Mouse (Mus musculus) stomach, embryonic 14.5 days (tissue): Measurements from ENCODE around the gene Mrm3. TPM values are rescaled to one million over a fixed set of nuclear protein-coding genes. Genes with fewer than 3 reads are reported as not detected.

Experiments used
- ATAC-seq: fragments of 200-750 bp; cut with Nextera tagmentation; 2 replicates; pipeline ENCODE4 v1.8.0; 2017; ENCODE audit warnings: low read depth, moderate TSS enrichment; ENCODE audit not compliant: insufficient number of reproducible peaks, insufficient read depth, low FRiP score
- H3K27ac ChIP-seq: fragments of 300-500 bp; sonication (generic); 2 replicates; pipeline ENCODE4 v1.5.1; 2014; ENCODE audit warnings: mild to moderate bottlenecking, low read length, moderate library complexity, mixed read lengths
- H3K27me3 ChIP-seq: fragments of 300-500 bp; sonication (generic); 2 replicates; pipeline ENCODE4 v1.6.1; 2014; ENCODE audit warnings: low read length, control low read depth, mixed read lengths; ENCODE audit not compliant: control insufficient read depth, insufficient read depth
- H3K36me3 ChIP-seq: fragments of 300-500 bp; sonication (generic); 2 replicates; pipeline ENCODE4 v1.6.1; 2014; ENCODE audit warnings: mild to moderate bottlenecking, control low read depth, low read length, moderate library complexity, mixed read lengths; ENCODE audit not compliant: control insufficient read depth, insufficient read depth
- H3K4me1 ChIP-seq: fragments of 300-500 bp; sonication (generic); 2 replicates; pipeline ENCODE4 v1.6.1; 2014; ENCODE audit warnings: low read length, control low read depth, mixed read lengths; ENCODE audit not compliant: control insufficient read depth, insufficient read depth
- H3K4me2 ChIP-seq: fragments of 300-500 bp; sonication (generic); replicated peaks from 2 replicates; pipeline ENCODE4 v1.6.1; 2014; ENCODE audit warnings: low read depth, low read length, control low read depth
- H3K4me3 ChIP-seq: fragments of 300-500 bp; sonication (generic); 2 replicates; pipeline ENCODE4 v1.5.1; 2014; ENCODE audit warnings: low read depth, low read length, control low read depth
- H3K9ac ChIP-seq: fragments of 300-500 bp; sonication (generic); replicated peaks from 2 replicates; pipeline ENCODE4 v1.6.1; 2014; ENCODE audit warnings: low read depth, mild to moderate bottlenecking, control low read depth, low read length, moderate library complexity, mixed read lengths
- H3K9me3 ChIP-seq: fragments of 300-500 bp; sonication (generic); 2 replicates; pipeline ENCODE4 v1.6.1; 2016; ENCODE audit warnings: low read depth, low read length, control low read depth; ENCODE audit not compliant: control insufficient read depth
- WGBS: fragments of 180-500 bp; shearing (Covaris S2); extraction: QIAGEN DNeasy Blood & Tissue Kit; methylation state at CpG from one replicate; pipeline ENCODE4 v1.1.7; 2014; 5-methylcytosine and 5-hydroxymethylcytosine counted together
- polyA plus RNA-seq: library from polyadenylated mRNA; unstranded; fragments of >200 nt; fragmentation: Nextera tagmentation; extraction: Ambion mirVana; gene quantifications from 2 replicates; pipeline ENCODE4 v1.2.1, GENCODE M21; 2014

The Mrm3 gene
- polyA plus RNA-seq, 1 experiment from 2014 or later = 26.3 TPM

DNA sequence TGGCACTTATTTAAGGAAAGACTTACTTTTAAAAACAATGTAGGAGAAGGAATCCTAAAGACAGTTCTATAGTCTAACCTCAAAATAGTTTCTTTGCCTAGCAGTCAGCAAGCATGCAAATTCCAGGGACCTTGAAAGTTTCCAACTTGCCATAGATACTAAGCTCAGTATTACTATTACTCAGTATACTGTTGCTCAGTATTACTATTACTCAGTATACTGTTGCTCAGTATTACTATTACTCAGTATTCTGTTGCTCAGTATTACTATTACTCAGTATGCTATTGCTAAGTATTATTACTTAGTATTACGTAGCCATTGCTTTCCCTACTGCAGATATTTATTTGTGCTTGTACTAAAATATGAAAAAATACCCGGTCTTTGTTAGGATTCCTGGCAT, 3.8 kb upstream of the Mrm3 start:
- H3K9me3 ChIP-seq = no peaks in the 10 kb centered on the region
- H3K27me3 ChIP-seq = no peaks in the 10 kb centered on the region
- H3K4me1 ChIP-seq = peaks cover 9% of the 10 kb centered on the region; the same call in 1 of the 2 replicates
- 95% methylated on average over 2 of the region's 2 CpGs for WGBS
- no peak for ATAC-seq
- no peak overlapping the region for H3K27ac ChIP-seq
- no peak overlapping the region for H3K4me3 ChIP-seq
- H3K4me2 ChIP-seq = no peak overlapping the region
- H3K36me3 ChIP-seq = peaks cover 35% of the 10 kb centered on the region
- H3K9ac ChIP-seq = no peak overlapping the region

DNA sequence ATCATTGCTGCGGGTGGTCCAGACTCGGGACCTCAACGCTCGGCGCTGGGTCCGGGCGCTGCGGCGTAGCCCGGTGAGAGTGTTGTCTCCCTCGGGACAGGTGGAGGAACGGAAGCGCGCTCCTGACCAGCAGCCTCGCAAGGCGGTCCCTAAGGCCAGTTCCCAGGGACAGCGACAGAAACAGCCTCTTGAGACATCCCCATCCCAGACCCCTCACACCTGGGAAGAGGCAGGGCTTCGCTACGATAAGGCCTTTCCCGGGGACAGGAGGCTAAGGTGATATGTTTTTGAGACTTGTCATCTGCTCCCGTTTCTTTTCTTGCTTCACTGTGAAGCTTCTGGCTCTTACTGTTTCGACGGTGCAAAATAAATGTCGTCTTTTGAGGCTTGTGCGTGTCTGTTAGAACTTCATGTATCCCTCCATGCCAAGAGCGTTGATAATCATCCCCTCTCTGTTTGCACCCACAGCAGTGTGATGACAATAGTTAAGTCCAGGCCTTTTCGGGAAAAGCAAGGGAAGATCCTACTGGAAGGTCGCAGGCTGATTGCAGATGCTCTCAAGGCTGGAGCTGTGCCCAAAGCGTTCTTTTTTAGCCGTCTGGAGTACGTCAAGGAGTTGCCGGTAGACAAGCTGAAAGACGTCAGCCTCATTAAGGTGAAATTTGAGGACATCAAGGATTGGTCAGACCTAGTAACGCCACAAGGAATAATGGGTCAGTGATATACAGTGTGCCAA, 464 bp downstream of the Mrm3 start:
- 2% methylated on average over 34 of the region's 34 CpGs for WGBS
- H3K36me3 ChIP-seq = peaks cover 25% of the 10 kb centered on the region
- peak; percentile 35; the same call in 1 of the 2 replicates for ATAC-seq
- no peaks in the 10 kb centered on the region for H3K27me3 ChIP-seq
- no peaks in the 10 kb centered on the region for H3K9me3 ChIP-seq
- peaks cover 9% of the 10 kb centered on the region; the same call in 1 of the 2 replicates for H3K4me1 ChIP-seq
- H3K4me3 ChIP-seq = peak overlapping the region; percentile 92
- H3K9ac ChIP-seq = peak overlapping the region; percentile 71
- peak overlapping the region; percentile 89 for H3K4me2 ChIP-seq
- peak overlapping the region; percentile 52; the same call in 1 of the 2 replicates for H3K27ac ChIP-seq

DNA sequence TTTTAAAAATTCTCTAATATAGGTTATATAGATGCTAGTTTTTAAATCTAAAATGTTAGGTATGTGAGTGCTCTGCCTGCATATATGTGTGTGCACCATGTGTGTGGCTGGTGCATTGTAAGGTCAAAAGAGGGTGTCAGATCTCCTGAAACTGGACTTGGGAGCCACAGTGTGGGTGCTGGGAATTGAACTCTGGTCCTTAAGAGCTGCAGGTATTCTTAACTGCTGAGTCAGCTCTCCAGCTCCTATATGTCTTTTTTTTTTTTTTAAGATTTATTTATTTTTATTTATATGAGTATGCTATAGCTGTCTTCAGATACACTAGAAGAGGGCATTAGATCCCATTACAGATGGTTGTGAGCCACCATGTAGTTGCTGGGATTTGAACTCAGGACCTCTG, 2.9 kb downstream of the Mrm3 start:
- no peak for ATAC-seq
- H3K9ac ChIP-seq = no peak overlapping the region
- H3K4me2 ChIP-seq = no peak overlapping the region

DNA sequence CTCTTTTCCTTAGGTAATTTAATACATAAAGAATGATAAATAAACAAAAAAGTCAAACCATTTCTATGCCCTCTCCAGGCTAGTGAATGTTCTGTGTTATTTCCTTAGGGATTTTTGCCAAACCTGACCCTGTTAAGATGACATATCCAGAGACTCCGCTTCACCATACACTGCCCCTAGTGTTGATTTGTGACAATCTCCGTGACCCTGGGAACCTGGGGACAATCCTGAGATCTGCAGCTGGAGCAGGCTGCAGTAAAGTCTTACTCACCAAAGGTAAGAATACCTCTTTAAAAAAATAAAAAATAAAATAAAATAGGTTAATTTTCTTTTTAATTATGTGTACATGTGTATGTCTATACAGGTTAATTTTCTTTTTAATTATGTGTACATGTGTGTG, 3.7 kb downstream of the Mrm3 start:
- no peak overlapping the region for H3K4me3 ChIP-seq
- no peaks in the 10 kb centered on the region for H3K9me3 ChIP-seq
- no peak for ATAC-seq
- WGBS = 53% methylated on average over 2 of the region's 2 CpGs
- H3K9ac ChIP-seq = no peak overlapping the region
- H3K4me2 ChIP-seq = no peak overlapping the region
- peaks cover 19% of the 10 kb centered on the region for H3K36me3 ChIP-seq
- H3K4me1 ChIP-seq = peaks cover 5% of the 10 kb centered on the region; the same call in 1 of the 2 replicates
- H3K27ac ChIP-seq = no peak overlapping the region
- no peaks in the 10 kb centered on the region for H3K27me3 ChIP-seq

More for the DNA sequence above, 2.9 kb downstream of the Mrm3 start:
- peaks cover 19% of the 10 kb centered on the region for H3K36me3 ChIP-seq
- H3K27me3 ChIP-seq = no peaks in the 10 kb centered on the region
- no peak overlapping the region for H3K27ac ChIP-seq
- no peak overlapping the region for H3K4me3 ChIP-seq
- peaks cover 9% of the 10 kb centered on the region; the same call in 1 of the 2 replicates for H3K4me1 ChIP-seq
- H3K9me3 ChIP-seq = no peaks in the 10 kb centered on the region

DNA sequence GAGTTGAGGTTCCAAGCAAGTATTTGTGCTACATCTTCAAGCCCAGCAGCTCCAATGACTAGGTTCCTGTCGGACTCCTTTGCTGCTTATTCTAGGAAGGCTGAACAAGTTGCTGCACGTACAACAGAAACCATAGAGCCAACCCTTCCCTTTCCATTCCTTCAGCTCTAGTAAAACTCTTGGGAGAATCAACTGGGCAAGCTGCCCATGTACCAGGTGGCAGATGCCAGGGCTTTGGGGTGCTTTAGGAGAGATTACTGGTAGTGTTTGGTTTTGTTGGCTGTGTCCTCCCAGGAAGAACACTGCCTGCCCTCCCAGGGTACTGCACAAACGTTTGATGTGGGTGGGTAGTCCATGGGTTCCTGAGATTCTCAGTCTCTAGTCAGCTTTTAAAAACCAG, 8.5 kb downstream of the Mrm3 start:
- H3K27ac ChIP-seq = no peak overlapping the region
- H3K9ac ChIP-seq = no peak overlapping the region
- H3K36me3 ChIP-seq = peaks cover 19% of the 10 kb centered on the region
- H3K4me3 ChIP-seq = no peak overlapping the region
- H3K9me3 ChIP-seq = no peaks in the 10 kb centered on the region
- no peak for ATAC-seq
- 52% methylated on average over 3 of the region's 3 CpGs for WGBS
- H3K4me1 ChIP-seq = no peaks in the 10 kb centered on the region
- no peaks in the 10 kb centered on the region for H3K27me3 ChIP-seq
- no peak overlapping the region for H3K4me2 ChIP-seq

DNA sequence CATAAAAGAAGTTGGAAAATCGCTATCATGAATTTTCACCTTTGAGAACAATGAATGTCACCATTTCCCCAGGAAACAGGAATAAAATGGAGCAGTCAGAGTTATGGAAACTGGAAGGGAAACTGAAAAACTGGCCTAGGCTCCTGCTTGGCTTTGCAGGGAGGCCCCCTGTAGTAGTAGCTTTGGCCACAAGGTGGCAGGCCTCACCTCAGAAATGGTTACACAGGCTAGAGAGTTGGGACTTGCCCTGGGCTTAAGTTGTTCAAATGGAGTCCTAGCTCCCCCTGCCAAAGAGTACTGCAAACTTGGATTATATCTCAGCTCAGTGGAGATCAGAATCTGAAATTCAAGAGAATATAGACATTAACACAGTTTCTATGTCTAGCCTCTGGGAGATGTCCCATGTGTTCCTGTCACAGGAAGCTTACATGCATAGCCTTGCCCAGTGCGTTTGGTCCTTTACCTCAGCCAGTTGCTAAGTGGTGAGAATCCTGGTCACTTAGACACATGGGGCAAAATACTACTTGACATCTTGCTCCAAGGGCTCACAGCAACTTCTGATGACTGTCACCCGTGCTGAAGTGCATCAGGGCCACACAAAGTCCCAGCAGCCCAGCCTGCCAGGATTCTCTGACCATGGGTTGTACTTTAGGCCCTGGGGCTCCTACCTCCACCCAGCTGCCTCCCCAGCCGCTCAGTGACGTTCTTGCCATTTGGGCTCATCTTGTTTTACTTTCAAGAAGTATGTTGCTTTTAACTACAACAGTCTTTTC, 9.8 kb downstream of the Mrm3 start:
- Histone ChIP-seq H3K9me3 (no peaks in the 10 kb centered on the region), H3K9ac (no peak overlapping the region), H3K4me1 (no peaks in the 10 kb centered on the region), H3K4me2 (no peak overlapping the region), H3K27ac (no peak overlapping the region), H3K36me3 (peaks cover 20% of the 10 kb centered on the region), H3K27me3 (no peaks in the 10 kb centered on the region), H3K4me3 (no peak overlapping the region)
- ATAC-seq = peak; percentile 78; the same call in 1 of the 2 replicates
- 42% methylated on average over 5 of the region's 5 CpGs for WGBS

DNA sequence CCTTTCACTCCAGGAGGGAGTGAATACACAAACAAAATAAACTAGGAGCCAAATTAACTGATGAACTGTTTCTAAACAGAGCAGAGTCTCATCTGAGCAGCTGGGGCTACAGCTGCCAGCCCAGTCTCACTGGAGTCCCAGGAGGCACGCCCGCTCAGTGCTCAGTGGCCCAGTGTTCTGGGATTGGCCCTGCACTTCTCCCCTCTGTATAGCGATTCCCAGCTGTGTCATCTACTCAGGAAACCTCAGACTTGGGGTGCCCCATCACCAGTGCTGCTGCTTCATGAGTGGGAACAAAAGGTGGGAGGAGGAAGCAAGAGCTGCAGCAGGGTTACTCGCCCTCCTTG, 10.4 kb downstream of the Mrm3 start:
- H3K4me3 ChIP-seq = no peak overlapping the region
- no peak for ATAC-seq
- no peak overlapping the region for H3K9ac ChIP-seq
- H3K9me3 ChIP-seq = no peaks in the 10 kb centered on the region
- peaks cover 17% of the 10 kb centered on the region for H3K36me3 ChIP-seq
- no peaks in the 10 kb centered on the region for H3K4me1 ChIP-seq
- WGBS = 78% methylated on average over 4 of the region's 4 CpGs
- no peak overlapping the region for H3K4me2 ChIP-seq
- H3K27ac ChIP-seq = peak overlapping the region; percentile 52; the same call in 1 of the 2 replicates
- no peaks in the 10 kb centered on the region for H3K27me3 ChIP-seq

DNA sequence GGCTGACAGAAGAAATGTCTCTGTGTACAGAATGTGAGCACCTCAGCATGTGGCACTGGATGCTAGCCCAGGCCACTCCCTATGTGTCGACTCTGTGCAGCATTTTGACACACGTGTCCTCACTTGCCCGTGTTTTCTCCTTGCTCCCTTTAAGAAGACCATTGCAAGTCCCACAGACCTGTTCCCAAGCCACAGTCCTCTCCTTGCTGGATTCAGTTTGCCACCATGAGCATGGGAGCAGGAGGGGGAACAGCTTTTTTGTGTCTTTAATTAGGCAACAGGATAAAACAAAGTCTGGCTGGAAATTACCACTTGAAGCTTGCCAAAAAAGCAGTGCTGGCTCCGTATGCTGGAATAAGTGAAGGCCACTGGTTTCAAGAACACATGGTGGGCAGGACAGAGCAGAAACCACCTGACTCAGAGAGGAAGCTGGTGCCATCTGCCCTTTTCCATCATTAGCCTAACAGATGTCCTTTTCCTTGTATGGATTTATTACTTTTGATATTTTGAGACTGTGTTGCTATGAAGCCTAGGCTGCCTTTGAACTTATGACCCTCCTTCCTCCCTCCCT, 12.0 kb downstream of the Mrm3 start:
- Histone ChIP-seq H3K36me3 (peaks cover 10% of the 10 kb centered on the region), H3K27ac (0 out of 2 replicates have a peak overlapping the region, but pooled peaks have one; percentile 10), H3K4me3 (no peak overlapping the region), H3K9ac (no peak overlapping the region), H3K9me3 (no peaks in the 10 kb centered on the region), H3K4me2 (no peak overlapping the region), H3K27me3 (no peaks in the 10 kb centered on the region), H3K4me1 (no peaks in the 10 kb centered on the region)
- 68% methylated on average over 4 of the region's 4 CpGs for WGBS
- ATAC-seq = no peak
